Mouse (Mus musculus) brain, embryonic 14.5 days (tissue): Measurements from ENCODE around the gene Mylk. TPM values are rescaled to one million over a fixed set of nuclear protein-coding genes. Genes with fewer than 3 reads are reported as not detected.

Experiments used
- DNase-seq: peaks from one replicate; pipeline ENCODE4 v3.0.0-alpha.2; 2011; ENCODE audit warnings: low read depth
- CTCF ChIP-seq: fragments of 200-500 bp; IDR thresholded peaks from 2 replicates; pipeline ENCODE4 v1.5.1; 2012; ENCODE audit warnings: inconsistent platforms, mild to moderate bottlenecking, moderate library complexity, borderline replicate concordance; ENCODE audit not compliant: insufficient read depth, insufficient read length; ENCODE audit errors: extremely low read depth
- POLR2A ChIP-seq: fragments of 200-500 bp; IDR thresholded peaks from 2 replicates; pipeline ENCODE4 v1.6.1; 2012; ENCODE audit warnings: mild to moderate bottlenecking, inconsistent platforms, borderline replicate concordance; ENCODE audit not compliant: poor library complexity, insufficient read depth, insufficient read length, severe bottlenecking; ENCODE audit errors: extremely low read depth
- polyA plus RNA-seq: library from polyadenylated mRNA; depleted of rRNA; stranded (reverse); fragments of >200 nt; gene quantifications from 2 replicates; pipeline ENCODE4 v1.2.3, GENCODE M21; 2012

Gene Mylk
- polyA plus RNA-seq, 1 experiment, result 8.9 TPM

GRCm38 (mm10) chr16:34926531-34927435, 181.8 kb downstream of the Mylk start:
- DNase-seq, result no peak
- TF ChIP-seq POLR2A, result no peak
- TF ChIP-seq CTCF, result no peak

- TF ChIP-seq CTCF (no peak), POLR2A (no peak)
- DNase-seq, result no peak
Measured at GRCm38 (mm10) chr16:34929686-34930085, 184.7 kb downstream of the Mylk start.

- TF ChIP-seq CTCF (no peak), POLR2A (no peak)
- no peak for DNase-seq
Measured at GRCm38 (mm10) chr16:34930110-34930509, 185.1 kb downstream of the Mylk start.

- no peak for DNase-seq
- no peak for TF ChIP-seq POLR2A
- TF ChIP-seq CTCF, result no peak
Measured at GRCm38 (mm10) chr16:34931306-34931705, 186.3 kb downstream of the Mylk start.

- TF ChIP-seq POLR2A, result no peak
- TF ChIP-seq CTCF, result no peak
- no peak for DNase-seq
Measured at GRCm38 (mm10) chr16:34933173-34933572, 188.2 kb downstream of the Mylk start.

GRCm38 (mm10) chr16:34934486-34934885, 189.5 kb downstream of the Mylk start:
- DNase-seq, result no peak

GRCm38 (mm10) chr16:34935514-34936338, 190.7 kb downstream of the Mylk start:
- no peak for DNase-seq
- TF ChIP-seq POLR2A (no peak), CTCF (no peak)

More at GRCm38 (mm10) chr16:34934486-34934885, 189.5 kb downstream of the Mylk start:
- TF ChIP-seq CTCF (no peak), POLR2A (no peak)

GRCm38 (mm10) chr16:34936339-34936810, 191.4 kb downstream of the Mylk start:
- no peak for DNase-seq
- no peak for TF ChIP-seq POLR2A
- no peak for TF ChIP-seq CTCF

GRCm38 (mm10) chr16:34937611-34938010, 192.6 kb downstream of the Mylk start:
- TF ChIP-seq CTCF, result no peak
- TF ChIP-seq POLR2A, result no peak

GRCm38 (mm10) chr16:34938248-34938647, 193.2 kb downstream of the Mylk start:
- TF ChIP-seq CTCF (no peak), POLR2A (no peak)
- DNase-seq, result no peak

More at GRCm38 (mm10) chr16:34937611-34938010, 192.6 kb downstream of the Mylk start:
- DNase-seq, result no peak

GRCm38 (mm10) chr16:34939951-34940350, 194.9 kb downstream of the Mylk start:
- TF ChIP-seq POLR2A, result no peak
- DNase-seq, result no peak

GRCm38 (mm10) chr16:34940363-34940762, 195.4 kb downstream of the Mylk start:
- no peak for DNase-seq
- TF ChIP-seq POLR2A (no peak), CTCF (no peak)
